Mouse (Mus musculus) gastrocnemius, postnatal 10 days (tissue): ENCODE data around the gene Lrg1. TPM values are rescaled to one million over a fixed set of nuclear protein-coding genes. Genes with fewer than 3 reads are reported as not detected.

ENCODE experiments used
- DNase-seq: peaks from one replicate; pipeline ENCODE4 v3.0.0; 2021; ENCODE audit warnings: mixed read lengths
- long read RNA-seq, 2 experiments: library from polyadenylated mRNA; stranded (forward); transcript quantifications; one replicate each; pipeline ENCODE4 v2.0.0; 2021
- total RNA-seq, 2 experiments: library from RNA; stranded (reverse); gene quantifications; 2 replicates each; pipeline ENCODE4 v1.2.3; 2021

Gene Lrg1
- 1 to 10 TPM; 1.4 to 3.1 TPM for total RNA-seq
- long read RNA-seq, experiment 1, partial matches to known transcripts = 0 of 6 reads
- long read RNA-seq, experiment 1, other reads (novel, unspliced or antisense) = 5 of 6 reads
- long read RNA-seq, experiment 2, partial matches to known transcripts = 4 of 5 reads
- long read RNA-seq, experiment 2, other reads (novel, unspliced or antisense) = 0 of 5 reads

DNA sequence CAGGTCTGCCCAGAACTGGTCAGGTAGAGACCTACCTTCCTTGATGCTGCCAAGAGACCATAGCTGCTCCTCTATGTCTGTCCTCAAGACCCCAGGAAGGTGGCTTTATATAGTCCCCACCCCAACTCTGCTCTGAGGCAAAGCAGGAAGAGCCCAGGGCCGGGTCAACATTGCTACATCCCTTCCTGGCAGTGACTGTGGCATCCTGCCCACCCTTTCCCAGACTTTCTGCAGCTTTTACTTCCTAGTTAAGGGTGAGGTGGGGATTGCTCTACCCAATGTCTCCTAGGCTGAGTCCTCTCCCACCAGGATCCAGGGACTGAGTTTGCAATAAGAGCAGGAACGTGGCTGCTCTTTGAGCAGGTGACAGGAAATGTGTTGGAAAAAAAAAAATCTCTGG, at the start of gene Lrg1:
TSS of gene Lrg1 (minus strand) at position 176 of the 400 bp plus-strand sequence.
- no peak for DNase-seq

DNA sequence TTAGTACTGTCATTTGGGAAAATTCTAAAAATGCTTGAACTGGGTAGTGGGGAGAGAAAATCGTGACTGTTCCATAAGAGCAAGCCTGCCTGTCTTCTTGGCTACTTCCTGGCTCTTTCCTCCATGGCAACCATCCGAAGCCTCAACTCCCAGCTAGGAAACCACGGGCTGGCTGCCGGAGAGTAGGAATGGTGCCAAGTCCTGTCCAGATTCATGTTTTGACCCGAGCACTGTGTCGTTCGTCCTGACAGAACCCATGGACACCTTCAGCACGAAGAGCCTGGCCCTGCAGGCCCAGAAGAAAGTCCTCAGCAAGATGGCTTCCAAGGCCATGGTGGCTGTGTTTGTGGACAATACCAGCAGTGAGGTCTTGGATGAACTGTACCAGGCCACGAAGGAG, 49.7 kb upstream of the Lrg1 start:
- no peak for DNase-seq

DNA sequence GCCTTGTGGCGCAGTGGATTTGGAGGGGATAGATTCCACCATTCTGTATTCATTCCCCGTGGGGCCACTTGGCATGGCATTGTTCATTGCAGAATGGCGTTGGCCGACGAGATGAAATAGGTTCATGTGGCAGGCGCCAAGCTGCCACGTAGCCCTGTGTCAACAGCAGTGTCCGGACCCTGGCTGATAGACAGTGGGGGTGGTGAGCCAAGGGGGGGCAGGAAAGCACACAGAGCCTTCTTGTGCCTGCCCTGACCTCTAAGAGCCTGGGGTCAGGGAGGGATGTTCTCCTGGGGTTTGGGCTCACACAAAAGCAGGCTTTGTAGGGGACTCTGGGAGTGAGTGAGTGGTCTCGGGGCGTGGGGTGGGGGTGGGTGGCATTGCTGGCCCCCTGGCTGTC, 48.8 kb upstream of the Lrg1 start:
- no peak for DNase-seq

DNA sequence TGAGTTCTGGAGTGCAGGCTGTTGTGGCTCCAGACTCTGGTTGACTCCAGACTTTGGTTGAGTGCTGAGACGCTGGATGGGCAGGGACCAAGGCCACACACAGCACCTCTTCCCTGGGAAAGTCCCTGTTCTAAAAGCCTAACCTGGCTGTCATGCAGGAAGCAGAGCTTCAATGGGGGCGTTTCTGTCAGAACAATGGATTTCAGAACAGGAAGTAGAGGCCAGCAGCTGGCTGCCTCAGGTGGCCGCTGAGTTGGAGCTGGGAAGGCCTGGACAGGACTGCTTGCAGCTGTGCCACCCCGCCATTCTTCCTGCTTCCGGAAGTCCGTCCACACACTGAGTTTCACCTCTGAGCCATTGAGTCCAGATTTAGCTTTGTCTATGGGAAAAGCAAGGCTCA, 48.0 kb upstream of the Lrg1 start:
- no peak for DNase-seq

DNA sequence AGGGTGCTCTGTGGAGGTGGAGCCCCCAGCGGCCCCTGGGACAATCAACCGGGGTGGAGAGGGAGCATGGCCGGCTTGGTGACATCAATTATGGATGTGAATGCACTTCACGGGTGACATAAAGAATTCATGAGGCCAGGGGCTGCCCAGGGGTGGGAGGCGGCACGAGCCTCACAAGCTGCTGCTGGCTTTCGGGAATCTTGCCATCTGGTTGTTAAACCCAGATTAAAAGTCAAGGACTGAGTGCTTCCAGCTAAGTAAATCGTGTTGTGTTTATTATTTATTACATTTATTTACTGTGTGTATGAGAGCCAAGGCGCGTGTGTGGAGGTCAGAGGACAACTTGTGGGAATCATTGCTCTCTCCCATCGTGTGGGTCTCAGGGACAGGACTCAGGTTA, 43.9 kb upstream of the Lrg1 start:
- no peak for DNase-seq

DNA sequence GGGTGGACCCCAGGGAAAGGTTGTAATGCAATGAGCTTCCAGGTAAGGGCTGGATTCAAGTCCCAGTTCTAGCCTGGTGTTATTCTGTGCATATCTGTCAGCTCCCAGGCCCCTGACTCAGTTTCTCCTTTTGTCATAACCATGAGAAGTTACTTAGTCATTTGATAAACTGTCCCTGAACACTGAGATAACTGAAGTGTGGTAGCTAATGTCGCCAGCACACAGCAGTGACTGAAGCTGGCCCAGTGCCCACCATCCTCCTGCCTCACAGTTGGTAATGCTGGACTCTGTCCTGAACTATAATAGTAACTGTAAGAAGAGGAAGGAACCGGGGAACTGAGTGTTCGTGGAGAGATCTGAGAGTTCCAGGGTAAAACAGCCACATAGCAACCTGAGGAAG, 42.7 kb upstream of the Lrg1 start:
- DNase-seq = no peak

DNA sequence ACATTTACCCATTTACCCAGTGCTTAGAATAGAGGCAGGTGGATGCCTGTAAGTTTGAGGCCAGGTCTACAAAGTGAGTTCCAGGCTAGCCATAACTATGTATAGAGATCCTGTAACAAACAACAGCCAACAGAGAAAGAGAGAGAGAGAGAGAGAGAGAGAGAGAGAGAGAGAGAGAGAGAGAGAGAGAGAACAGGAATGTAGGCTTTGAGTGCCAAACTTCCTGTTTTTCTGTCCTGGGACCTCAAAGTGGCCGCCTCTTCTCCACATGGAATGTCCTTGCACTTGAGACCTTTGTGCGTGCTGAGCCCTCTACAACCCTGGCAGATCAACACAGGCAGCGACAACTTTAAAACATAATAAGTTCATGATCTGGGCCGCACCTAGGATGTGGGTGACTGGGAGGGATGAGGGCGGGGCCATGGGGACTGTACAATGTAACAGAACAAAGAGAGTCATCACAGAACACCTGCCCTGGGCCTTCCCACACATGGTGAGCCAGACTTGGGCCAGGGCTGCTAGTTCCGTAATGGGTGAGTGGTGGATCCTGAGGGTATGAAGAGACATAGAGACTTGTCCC, 41.8 kb upstream of the Lrg1 start:
- DNase-seq = no peak

DNA sequence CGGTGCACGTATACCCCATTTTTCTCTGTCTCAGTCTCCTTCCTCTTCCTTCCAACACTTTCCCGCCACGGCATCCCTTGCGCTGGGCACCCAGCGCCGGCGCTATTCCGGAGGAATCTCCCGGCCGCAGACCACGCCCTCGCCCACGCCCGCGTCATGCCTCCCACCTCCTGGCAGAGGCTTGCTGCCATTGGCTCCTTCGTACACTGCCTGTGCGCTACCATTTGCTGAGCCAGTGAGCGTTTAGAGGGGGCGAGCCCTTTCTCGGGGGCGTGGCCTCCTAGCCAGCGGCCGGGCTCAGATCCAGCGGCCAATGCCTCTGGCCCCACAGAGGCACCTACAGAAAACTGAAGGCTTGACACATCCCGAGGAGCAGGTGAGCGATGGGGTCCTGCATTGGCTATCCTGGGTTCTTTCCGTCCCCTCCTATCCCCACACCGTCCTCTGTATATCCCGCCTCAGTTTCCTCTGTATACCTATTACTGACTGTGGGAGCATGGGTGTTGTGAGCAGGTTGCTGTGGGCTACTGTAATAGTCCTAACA, 40.5 kb upstream of the Lrg1 start, which contains the start of gene Tnfaip8l1:
TSS of gene Tnfaip8l1 (plus strand) at position 247 of the 544 bp plus-strand sequence.
- peak; percentile 90 for DNase-seq

DNA sequence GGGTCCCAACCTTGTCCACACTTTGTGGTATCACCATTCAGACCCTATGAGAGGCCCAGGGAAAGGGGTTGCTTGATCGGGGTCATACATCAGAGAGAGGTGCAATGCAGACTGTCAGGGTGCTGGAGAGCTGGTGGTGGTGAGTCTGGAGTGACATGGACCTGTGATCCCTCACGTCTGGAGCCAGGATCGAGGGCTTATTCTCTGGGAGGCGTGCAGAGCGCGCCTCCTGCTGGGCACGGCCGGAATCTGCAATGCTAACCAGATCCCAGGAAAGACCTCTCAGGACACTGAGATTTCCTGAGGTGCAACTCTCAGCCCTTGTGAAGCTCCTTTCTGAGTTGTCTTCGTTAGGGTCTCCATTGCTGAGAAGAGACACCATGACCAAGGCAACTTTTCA, 37.9 kb upstream of the Lrg1 start:
- peak; percentile 71 for DNase-seq

DNA sequence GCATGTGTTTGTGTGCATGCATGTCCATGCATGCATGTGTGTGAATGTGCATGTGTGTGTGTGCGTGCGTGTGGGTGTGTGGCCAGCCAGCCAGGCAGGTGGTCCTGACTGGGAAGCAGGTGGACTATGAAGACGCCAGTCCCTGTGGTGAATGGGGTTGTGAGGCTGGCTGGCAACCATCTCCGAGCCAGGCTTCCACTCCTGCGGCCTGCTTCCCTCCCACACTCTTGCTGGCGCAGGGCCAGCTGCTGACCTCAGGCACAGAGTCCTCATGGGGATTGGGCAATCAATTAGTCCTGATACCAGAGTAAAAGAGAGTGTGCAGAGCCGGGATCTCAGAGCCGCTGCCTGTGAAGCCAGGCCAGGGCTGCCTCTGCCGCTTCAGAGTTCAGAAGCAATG, 31.8 kb upstream of the Lrg1 start:
- peak; percentile 58 for DNase-seq

DNA sequence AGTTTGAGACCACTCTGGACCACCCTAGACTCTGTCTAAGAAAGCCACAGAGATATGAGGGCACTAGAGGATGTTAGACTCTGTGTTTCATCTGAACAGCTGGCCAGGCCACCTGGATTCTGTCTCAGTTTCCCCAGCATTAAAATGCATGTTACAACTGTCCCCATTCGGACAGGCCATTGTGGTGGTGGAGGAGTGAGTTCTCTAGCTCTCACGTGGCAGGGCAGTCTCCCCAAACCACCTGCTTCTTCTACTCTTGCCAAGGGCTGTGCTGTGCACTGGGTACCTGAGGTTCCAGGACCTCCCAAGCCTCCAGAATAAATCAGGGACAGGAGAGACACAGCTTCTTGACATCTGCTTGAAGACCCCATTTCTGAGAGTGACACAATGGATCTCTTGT, 28.1 kb upstream of the Lrg1 start:
- no peak for DNase-seq

DNA sequence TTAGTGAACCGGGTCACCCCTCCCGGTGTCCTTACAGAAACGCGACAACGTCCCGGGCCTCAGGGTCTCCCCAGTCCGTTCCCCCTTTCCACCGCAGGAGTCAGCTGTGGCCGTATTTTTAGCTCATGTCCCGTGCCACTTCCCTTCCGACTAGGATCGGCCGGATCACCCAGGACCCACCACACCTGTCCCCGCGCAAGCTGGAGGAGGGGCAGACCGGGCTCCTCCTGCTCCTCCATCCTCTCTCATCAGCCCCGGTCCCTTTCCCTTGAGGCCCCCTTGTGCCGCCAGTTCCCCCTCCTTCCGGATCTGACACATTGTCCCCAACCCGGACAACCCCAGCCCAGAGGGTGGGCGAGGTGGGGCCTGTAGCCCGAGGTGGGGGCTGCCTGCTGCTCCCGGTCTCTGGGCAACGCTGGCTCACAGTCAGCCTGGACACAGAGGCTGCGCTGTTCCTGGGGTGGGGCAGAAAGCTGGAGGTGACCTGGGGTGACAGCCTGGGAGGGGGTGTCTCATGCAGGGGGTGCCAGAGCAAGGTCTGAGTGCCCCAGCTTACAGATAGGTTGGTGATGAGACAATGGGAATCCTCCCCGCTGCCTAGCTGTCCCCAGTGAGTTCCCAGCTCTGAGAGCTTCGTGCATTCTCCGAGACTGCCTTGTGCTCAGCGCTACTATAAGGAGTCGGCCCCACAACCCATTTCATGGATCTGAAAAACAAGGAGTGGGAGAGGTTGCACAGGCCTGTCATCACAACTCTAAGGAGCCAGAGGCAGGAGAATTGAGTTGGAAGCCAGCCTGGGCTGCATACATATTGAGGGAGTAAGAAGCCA, 27.2 kb upstream of the Lrg1 start:
- no peak for DNase-seq

DNA sequence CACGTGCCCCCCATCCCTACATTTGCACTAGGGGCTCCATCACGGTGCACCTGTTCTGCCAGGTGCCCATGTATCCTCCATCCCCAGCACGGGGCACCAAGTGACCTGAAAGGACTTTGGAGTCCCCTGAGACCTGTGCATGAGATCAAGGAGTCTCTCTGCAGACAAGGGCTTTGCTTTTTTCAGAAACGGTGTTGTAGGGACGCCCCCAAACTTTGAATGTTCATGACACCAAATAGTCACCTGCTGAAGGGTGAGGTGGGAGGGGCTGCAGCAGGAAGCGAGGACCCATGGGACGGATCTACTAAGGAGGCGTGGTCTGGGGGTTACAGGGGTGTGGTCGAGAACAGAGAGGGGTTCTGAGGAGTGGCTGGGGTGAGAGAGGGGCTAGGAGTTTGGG, 26.5 kb upstream of the Lrg1 start:
- DNase-seq = no peak

DNA sequence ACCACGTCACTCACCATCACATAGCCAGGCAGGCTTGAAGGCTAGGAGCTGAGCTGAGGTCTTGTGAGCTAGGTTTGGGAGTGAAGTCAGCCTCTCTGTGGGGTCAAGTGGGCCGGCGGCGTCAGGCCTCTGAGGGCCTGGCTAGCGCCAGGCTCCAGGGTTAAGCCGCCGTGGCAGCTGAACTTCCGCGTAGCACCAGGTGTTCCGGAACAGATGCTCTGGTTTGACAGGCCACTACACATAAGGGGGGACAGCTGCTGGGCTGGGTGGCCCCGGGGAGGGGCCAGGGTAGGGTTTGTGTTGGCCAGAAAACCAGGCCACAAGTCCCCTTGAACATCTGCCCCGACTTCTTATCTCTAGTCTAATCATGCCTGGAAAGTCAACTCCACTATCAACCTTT, 25.6 kb upstream of the Lrg1 start:
- no peak for DNase-seq

DNA sequence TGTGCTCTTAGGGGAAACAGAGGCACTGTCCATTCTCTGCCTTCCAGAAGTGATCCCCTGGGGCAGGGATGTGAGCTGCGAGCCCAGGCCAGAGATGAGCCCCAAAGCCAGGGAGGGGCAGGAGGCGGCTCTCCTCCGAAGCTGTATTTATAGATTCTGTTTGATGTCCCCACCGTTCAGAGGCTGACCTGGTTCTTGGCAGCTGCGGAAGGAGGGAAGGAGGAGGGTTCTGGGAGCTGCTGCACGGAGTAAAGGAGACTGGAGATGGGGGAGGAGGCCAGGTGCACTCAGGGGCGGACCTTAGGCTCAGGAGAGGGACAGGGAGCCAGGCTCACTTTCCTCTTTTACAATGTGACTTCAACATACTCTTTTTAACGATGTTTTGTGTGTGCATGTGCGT, 24.3 kb upstream of the Lrg1 start:
- DNase-seq = no peak

DNA sequence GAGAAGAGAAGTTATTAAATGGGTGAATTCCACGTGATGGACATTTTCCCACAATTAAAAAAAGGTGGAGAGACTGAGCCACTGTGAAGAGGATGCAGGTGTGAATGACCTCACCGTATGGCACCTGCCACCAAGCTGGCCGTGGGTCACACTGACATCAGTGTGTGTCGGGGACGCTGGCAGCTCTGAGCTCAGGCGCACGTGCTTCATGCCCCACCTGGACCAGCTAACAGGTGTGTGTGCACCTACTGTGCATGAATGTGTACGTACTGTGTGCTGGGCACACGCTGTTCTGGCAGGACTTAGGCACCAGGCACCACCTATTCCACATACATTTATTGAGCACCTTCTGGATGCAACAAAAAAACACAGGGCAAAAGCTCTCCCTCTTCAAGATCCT, 22.7 kb upstream of the Lrg1 start:
- DNase-seq = no peak

DNA sequence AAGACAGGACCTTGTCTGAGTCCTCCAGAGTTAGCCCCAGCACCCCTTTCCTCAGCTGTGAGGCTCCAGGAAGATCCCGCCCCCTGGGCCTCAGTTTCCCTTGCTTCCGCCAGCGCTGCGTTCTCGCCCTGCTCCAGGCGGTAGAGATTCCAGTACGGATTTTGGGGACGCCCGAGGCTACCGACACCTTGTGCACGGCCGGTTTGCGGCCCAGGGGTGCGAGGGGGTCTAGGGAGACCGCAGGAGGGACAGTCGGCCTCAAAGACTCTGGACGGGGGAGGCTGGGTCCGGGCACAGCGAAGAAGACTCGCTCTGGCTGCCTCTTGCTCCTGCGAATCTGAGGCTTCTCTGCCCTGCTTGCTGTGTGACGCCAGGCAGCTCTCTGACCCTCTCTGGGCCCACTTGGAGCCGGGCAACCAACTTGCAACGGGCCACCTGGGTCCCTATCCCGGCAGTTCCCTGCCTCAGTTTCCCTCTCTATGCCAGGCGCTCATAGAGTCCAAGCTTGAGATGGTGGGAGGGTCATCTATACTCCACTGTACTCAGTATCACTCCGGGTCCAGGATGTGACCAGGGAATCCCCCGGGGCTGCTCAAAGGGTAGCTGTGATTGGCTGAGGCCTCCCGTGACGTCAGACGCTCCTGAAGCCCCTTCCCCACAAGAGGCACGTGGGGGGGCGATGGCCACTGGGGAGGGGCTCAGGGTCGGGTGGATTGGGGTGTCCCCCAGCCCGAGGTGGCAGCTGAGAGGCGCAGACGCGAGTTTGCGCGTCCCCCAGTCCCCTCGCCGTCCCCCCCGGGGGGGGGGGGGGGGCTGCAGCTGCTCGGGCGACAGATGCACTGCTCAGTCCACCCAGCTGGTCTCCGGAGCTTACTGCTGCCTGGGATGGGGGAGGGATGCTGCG, 20.2 kb upstream of the Lrg1 start:
- no peak for DNase-seq

DNA sequence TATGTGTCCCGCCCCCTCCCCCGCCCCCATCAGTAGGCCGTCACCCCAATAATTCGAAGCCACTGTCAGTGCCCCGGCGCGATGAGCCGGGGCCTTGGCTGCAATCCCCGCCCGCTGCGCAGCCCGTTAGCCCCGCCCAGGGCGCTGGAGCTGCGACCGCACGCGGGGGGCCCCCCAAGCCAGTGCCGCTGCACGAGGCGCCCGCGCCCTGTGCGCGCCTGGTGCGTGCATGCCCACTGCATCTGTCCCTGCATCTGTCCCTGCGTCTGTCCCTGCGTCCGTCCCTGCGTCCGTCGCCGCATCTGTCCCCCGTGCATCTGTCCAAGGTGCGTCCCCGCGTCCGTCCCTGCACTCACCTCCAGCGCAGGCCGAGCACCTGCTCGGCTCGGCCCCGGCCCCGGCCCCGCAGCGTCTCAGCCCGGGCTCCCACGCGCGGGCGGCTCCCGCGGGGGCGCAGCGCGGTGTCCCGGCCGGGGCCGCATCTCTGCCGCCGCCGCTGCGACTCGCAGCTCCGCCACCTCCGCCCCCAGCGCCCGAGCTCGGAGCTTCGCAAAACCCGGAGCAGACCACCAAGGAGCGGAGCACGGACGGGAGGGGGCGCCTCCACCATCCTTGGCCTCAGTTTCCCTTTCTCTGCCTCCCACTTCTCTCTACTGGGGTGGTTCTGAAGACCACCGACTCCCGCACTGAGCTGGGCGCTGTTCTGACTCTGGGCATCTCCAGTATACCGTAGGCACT, 18.2 kb upstream of the Lrg1 start, which contains the start of gene Sema6b:
TSS of gene Sema6b (minus strand) at position 486 of the 738 bp plus-strand sequence.
- peak; percentile 76 for DNase-seq

DNA sequence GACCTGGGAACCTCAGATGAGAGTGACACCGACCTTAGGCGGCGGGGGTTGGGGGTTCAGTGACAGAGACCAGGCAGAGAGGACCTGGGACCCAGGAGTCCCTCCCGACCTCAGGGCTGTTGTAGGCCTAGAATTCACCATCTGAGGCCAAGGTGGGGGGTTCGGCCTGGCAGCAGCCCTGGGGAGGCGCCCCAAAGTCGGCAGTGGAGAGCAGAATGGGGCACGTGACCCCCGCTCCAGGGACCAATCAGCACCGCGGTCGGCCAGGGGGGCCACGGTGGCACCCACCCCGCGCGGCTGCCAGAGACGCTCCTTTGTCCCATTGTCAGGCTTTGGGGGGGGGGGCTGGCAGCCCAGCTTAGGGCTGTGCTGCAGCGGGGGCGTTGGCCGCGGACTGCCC, 17.6 kb upstream of the Lrg1 start:
- no peak for DNase-seq

DNA sequence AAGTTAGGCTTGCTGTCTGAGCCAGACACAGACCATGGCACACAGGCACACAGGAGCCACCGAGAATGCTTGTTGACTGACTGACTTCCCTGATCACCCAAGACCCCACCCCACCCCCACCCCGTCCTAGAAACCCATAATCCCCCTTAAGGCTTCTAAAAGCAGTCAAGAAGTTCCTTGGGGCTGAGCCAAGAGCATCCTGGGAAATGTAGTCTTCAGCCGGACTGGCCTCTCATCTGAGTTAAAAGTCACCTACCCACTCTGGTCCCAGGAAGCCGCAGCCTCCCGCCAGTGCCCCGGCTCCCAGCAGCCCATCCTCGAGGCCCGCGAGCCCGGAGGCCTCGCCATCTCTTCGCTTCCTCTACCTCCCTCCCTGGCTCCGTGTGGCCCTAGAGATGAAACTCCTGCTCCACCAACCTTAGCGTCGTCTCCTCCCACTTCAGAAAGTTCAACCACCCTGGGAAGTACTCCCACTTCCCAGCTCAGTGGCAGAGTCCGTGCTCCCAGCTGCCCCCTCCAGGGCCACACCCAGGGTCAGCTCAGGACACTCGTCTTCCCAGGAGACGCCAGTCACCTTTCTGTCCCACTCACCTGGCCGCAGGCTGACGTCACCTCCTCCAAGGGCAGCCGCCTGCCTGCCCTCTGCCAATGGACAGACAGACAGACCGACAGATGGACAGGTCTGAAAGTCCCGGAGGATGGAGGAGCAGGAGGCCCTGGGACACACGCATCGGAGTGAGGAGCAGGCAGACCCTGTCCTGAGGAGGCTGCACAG, 16.2 kb upstream of the Lrg1 start:
- no peak for DNase-seq

DNA sequence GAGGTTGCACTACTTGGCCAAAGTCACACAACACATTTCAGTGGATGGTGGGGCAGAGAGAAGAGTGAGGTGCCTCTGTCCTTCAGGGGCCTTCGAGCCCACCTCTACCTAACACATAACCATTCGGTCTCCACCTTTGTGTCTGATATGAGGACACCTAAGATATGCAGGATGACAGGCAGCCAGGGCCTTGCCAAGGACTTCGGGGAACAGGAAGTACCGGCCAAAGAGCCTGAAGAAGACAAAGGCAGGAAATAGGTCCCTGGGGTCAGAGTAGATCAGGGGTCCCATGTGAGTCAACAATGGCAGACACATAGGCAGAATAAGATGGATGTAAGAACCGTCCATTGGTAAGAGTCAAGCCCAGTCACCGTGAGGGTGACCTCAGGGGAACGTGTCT, 14.8 kb upstream of the Lrg1 start:
- no peak for DNase-seq
